Mouse (Mus musculus): ENCODE measurements around the gene Vmn2r83. TPM values are rescaled to one million over a fixed set of nuclear protein-coding genes. Genes with fewer than 3 reads are reported as not detected.
"Not testable (repeated sequence)": the region's sequence is repeated elsewhere in the genome, so short reads cannot be mapped to it uniquely, and the experiment has no call there.

Vmn2r83 gene
- total RNA-seq (2015), result not detected in 2 replicates
- total RNA-seq (2017), result not detected in 2 replicates

DNA sequence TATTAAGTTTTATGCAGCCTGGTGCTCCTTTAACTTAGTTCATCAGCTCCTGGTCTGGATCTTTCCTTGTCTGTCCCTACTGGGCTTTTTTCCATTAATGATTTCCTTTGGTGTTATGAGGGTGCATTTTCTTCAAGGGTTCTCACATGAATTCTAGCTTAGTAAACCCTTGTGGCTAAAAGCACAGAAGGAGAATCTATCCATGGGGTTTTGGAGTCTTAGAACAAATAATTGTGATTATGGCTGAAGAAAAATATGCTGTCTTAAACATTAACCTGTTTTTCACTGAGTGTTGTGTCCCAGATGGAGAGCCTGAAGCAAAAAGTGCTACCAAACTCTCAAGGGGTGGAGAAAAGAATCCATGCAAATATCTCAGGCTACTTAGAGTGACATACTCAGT lies at the start of gene Vmn2r83:
Vmn2r83 (plus strand) TSS at position 301 of the 400 bp plus-strand sequence.
- no peak for ATAC-seq (ENCODE audit: poor library complexity, severe bottlenecking)

GRCm38 (mm10) chr10:79435141-79435820 lies 33.2 kb upstream of the Vmn2r83 start:
- not testable (repeated sequence) for ATAC-seq (ENCODE audit: poor library complexity, severe bottlenecking)

- no peak for ATAC-seq (ENCODE audit: poor library complexity, severe bottlenecking)
Measured at GRCm38 (mm10) chr10:79495886-79496285, 27.4 kb downstream of the Vmn2r83 start.

- ATAC-seq (ENCODE audit: poor library complexity, severe bottlenecking), result no peak
Measured at GRCm38 (mm10) chr10:79496701-79497288, 28.3 kb downstream of the Vmn2r83 start.

DNA sequence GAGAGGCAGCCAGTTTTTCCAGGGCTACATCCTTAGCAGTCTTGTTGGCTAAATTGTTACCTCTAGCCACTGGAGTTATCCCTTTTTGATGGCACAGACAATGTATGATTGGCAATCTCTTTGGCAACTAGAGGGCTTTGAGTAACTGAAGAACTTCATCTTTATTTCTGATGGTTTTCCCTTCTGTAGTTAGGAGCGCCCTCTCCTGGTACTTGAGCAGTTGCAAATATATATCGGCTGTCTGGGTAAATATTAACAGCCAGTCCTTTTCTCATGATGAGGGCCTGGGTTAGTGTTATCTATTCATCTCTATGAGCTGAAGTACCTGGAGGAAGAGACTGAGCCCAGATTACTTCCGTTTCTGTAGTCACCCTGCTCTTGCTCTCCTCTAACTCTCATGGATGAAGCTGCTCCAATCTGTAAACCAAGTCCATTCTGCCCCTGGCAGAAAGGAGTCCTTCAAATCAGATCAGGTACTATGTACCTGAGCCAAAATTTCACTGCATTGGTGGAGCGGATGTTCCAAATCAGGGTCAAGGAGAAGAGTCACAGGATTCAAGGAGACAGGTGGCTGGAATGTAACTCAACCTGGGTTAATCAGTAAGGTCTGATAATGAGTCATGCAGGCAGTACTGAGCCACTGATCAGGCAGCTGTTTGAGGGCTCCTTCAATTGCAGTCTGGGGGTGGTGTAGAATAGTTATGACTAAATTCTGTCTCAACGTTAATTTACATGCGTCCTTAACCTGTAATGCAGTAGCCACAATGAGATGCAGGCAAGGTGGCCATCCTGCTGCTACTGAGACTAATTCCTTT lies 34.5 kb downstream of the Vmn2r83 start:
- no peak for ATAC-seq (ENCODE audit: poor library complexity, severe bottlenecking)

GRCm38 (mm10) chr10:79506709-79507108 lies 38.2 kb downstream of the Vmn2r83 start:
- ATAC-seq (ENCODE audit: poor library complexity, severe bottlenecking), result peak; percentile 98

GRCm38 (mm10) chr10:79524433-79524832 lies 55.9 kb downstream of the Vmn2r83 start:
- no peak for ATAC-seq (ENCODE audit: poor library complexity, severe bottlenecking)

DNA sequence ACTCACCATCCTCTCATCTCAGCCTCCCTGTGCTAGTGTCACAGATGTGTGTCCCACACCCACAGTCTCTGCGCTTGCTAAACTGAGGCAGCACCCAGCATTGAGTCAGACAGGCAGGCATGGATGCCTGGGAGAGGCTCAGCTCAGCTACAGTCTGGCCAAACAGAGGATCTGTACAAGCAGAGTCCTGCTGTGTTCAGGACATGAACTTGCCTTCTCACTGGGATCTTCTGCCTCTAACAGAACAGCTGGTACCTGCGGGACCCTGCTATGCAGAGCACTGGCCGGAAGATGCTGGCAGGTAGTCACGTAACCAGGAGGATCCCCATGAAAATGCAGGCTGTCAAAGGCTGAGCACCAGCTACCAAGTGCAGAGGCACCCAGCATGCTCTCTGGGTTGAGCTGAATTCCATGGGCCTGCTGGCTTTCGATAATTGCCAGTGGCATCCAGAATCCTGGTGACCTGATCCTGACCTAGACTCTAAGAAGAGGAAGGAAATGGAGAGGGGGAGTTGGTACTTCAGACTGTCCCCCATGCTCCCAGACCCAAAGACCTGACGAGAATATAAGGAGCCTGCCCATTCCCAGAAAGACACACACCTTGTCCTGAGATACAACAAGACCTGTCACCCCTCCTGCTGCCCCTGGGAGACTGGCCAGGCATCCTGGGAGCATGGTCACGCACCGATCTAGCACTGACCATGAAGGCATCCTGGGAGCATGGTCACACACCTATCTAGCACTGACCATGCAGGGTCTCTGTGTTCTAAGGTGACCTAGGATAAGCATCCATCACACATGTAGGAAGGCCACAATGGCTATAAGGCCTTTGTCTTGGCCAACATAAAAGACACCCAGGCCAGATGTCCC lies 57.2 kb downstream of the Vmn2r83 start:
- ATAC-seq (ENCODE audit: poor library complexity, severe bottlenecking), result no peak

GRCm38 (mm10) chr10:79526661-79527452 lies 58.3 kb downstream of the Vmn2r83 start:
- no peak for ATAC-seq (ENCODE audit: poor library complexity, severe bottlenecking)

GRCm38 (mm10) chr10:79527453-79527845 lies 58.9 kb downstream of the Vmn2r83 start:
- no peak for ATAC-seq (ENCODE audit: poor library complexity, severe bottlenecking)

DNA sequence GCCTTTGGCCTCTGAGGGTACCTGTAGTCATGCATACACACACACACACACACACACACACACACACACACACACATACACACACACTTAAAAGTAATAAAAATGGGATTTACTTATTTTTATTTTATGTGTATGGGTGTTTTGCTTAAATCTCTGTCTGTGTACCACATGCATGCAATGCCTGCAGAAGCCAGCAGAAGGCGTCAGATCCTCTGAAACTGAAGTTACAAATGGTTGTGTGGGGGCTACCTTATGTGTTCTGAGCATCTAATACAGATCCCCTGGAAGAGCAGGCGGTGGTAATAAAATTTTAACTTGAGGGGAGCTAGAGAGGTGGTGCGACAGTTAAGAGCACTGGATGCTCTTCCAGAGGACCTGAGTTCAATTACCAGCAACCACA lies 59.5 kb downstream of the Vmn2r83 start:
- ATAC-seq (ENCODE audit: poor library complexity, severe bottlenecking), result no peak

DNA sequence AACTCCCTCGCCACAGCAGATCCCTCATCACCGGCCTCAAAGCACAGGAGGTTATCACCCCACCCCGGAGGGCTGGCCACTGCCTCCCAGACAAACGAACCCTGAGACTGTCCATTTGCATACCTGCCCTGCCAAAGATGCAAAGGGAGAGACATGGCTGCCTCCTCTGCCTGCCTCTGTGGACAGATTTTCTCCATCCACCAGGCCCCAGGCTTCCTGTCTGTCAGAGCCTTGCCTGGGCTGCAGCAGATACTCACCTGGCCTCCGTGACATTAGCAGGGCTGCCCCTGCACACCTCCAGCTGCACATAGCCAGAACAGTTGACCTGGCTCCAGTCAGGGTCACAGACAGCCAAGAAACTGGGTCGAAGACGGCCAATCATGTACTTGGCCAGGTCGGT lies 61.7 kb downstream of the Vmn2r83 start:
- ATAC-seq (ENCODE audit: poor library complexity, severe bottlenecking), result no peak

DNA sequence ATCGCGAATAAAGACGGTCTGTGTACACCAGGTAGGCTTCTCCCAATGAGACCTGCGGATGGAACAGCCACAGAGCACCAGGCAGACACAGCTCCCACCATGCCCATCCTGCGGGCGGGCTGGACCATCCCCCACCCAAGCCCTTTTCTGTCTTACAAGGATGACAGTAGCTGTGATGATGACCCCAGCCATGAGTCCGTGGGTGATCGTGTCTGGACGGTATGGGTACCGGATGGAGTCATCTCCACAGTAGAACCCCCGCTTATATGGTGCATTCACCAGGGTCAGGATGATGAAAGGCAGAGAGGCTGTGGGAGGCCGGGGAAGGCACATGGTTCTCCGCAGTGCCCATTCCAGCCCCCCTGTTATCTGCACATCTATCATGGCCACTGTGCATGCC lies 62.2 kb downstream of the Vmn2r83 start:
- no peak for ATAC-seq (ENCODE audit: poor library complexity, severe bottlenecking)

GRCm38 (mm10) chr10:79531593-79531992 lies 63.1 kb downstream of the Vmn2r83 start:
- ATAC-seq (ENCODE audit: poor library complexity, severe bottlenecking), result no peak

DNA sequence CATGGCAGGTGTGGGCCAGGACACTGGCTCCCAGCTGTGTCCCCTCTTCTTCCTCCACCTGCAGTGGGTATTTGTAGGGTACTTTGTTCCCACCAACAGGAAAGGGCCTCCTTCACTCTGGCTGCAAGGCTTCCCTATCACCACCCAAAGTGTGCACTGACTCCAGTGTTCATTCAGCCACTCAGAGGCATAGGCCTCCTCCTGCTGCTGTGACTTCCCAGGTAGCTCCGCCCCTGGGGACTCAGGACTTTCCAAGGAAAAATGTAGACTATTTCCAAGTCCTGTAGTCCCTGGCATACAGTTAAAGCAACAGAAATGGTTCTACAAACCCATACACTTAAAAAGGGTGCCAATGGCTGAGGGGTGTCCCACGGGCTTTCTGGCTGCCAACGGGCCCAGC lies 64.1 kb downstream of the Vmn2r83 start:
- no peak for ATAC-seq (ENCODE audit: poor library complexity, severe bottlenecking)

- ATAC-seq (ENCODE audit: poor library complexity, severe bottlenecking), result peak; percentile 85
Measured at GRCm38 (mm10) chr10:79533126-79533911, 64.8 kb downstream of the Vmn2r83 start, which contains the start of gene Plpp2. Gene Plpp2 (minus strand): TSS chr10:79533796.

DNA sequence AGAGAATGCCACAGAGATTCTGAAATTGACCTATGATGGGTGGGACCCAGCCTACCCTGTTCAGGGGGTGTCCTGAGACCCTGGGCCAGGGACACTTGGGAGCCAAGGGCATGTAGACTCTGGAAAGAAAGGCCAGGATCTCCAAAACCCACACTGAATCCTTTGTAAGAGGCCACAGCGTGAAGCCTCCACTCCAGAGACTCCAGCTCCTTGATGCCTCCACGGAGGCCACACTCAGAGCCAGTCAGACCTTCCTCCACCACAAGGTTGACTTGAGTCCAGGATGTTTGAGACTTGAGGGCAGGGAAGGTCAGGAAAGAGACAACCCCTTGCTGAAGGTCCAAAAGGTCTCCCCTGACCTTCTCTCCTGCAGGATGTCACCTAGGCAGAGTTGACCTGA lies 65.9 kb downstream of the Vmn2r83 start:
- ATAC-seq (ENCODE audit: poor library complexity, severe bottlenecking), result no peak

DNA sequence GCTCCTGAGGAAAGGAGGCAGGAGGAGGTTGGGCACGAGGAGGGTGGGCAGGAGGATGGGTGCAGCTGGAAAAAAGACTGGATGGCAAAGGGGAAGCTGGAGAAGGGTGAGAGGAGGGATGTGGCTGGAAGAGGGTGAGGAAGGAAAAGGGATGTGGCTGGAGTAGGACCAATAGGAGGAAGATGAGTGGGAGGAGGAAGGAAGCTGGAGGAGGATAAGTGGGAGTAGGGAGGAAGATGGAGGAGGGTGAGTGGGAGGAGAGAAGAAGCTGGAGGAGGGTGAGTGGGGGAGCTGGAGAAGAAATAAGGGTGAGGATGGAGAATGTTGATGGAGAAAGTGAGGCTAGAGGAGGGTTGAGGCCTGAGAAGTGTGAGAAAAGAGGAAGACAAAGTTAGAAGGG lies 66.9 kb downstream of the Vmn2r83 start:
- ATAC-seq (ENCODE audit: poor library complexity, severe bottlenecking), result no peak

GRCm38 (mm10) chr10:79536461-79537080 lies 68.0 kb downstream of the Vmn2r83 start:
- no peak for ATAC-seq (ENCODE audit: poor library complexity, severe bottlenecking)

All from megakaryocyte, adult 5-6 weeks (primary cell).